ENCODE assay signal across 9 mouse cellular contexts in the genomic region with DNA sequence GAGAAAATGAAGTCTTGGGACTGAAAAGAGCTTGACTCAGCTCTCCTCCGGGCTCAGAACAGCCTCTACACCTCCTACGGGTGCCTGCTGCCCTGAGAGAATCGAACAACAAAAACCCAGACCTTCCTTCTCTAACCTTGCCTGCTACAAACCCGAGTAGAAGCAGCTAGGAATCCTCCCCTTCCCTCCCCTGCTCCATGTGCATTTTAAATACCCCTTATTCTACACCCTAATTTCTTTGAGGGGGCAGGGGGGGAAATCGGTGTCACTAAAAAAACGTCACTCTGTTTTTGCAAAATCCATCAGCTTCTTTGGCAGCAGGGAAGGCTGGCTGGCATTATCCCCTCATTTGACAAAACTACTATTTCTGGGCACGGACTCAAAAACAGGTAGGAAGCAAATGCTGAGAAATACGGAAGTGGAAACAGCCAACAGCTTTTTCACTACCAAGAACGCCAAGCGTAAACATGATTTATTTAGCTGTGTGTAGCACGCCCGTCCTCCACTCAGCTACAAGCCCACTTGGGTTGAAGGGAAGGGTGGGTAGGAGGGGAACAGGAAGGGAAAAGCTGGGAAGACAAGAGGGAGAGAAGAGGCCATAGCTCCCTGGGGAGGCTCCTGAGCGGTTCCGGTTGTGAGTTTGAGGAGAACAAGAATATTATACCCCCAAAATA. TPM values are rescaled to one million over a fixed set of nuclear protein-coding genes. Genes with fewer than 3 reads are reported as not detected.
A peak's percentile ranks its signal among the peaks of the same experiment; 100 is the strongest.
DNase-seq lines count a peak whose midpoint lies in the region; ATAC-seq and TF ChIP-seq lines count a peak whose summit lies in the region.
"Had no signal": no experiment of that assay in that cellular context is flagged by ENCODE, and none has a peak within 500 bp of the region (broad histone marks: within the 10 kb centered on the region; RNA-seq: fewer than 3 reads in every experiment).

No protein-coding gene starts in this region.

- intact Hi-C loops in left cerebral cortex, adult 2 months (cut with DNase I) = no loop called here

- ATAC-seq in CD4-positive, CD25-positive, alpha-beta regulatory T cell, adult 4 months = no peak
- peak; percentile 37; the same call in 1 of the 2 replicates for ATAC-seq in hindbrain, embryonic 16.5 days
- ATAC-seq in neural tube, embryonic 12.5 days (ENCODE audit: low FRiP score, low read depth) = no peak

- no peak for TF ChIP-seq CTCF in left cerebral cortex, adult 2 months (IDR thresholded peaks at IDR 0.05)

- H3K27me3 ChIP-seq in hindbrain, embryonic 16.5 days (replicated peaks; ENCODE audit: control insufficient read depth, insufficient read depth, low read length) = no peaks in the 10 kb centered on the region
- H3K27me3 ChIP-seq in neural tube, embryonic 12.5 days (replicated peaks) = no peaks in the 10 kb centered on the region

- DNase-seq in CD4-positive, CD25-positive, alpha-beta regulatory T cell, adult 2 months (ENCODE audit: low read depth, low spot score) = peak; percentile 62
- no peak for DNase-seq in left cerebral cortex, adult 2 months (ENCODE audit: extremely low spot score in 1 of 2, low spot score in 2 of 2)
- no peak for DNase-seq in left cerebral cortex, adult 11 months (ENCODE audit: low spot score)
- no peak for DNase-seq in adrenal gland, adult (ENCODE audit: inconsistent age in 2 of 2, low spot score in 1 of 2)
- DNase-seq in gastrocnemius, adult 8-10 months (ENCODE audit: low spot score in 2 of 2) = no peak

- WGBS in hindbrain, embryonic 16.5 days = 13% methylated on average over 14 of the region's 14 CpGs
- WGBS in neural tube, embryonic 12.5 days = 19% methylated on average over 14 of the region's 14 CpGs

- no peaks in the 10 kb centered on the region for H3K36me3 ChIP-seq in hindbrain, embryonic 16.5 days (ENCODE audit: control insufficient read depth, insufficient read depth, low read length)
- no peaks in the 10 kb centered on the region for H3K36me3 ChIP-seq in neural tube, embryonic 12.5 days

- peak overlapping the region; percentile 80 for H3K27ac ChIP-seq in left cerebral cortex, adult 2 months
- peak overlapping the region; percentile 62 for H3K27ac ChIP-seq in hindbrain, embryonic 16.5 days (ENCODE audit: low read depth, low read length)
- no peak overlapping the region for H3K27ac ChIP-seq in neural tube, embryonic 12.5 days

- peaks cover 72% of the 10 kb centered on the region for H3K4me1 ChIP-seq in hindbrain, embryonic 16.5 days (ENCODE audit: control insufficient read depth, insufficient read depth, low read depth, low read length)
- peaks cover 96% of the 10 kb centered on the region for H3K4me1 ChIP-seq in neural tube, embryonic 12.5 days

- H3K4me2 ChIP-seq in hindbrain, embryonic 16.5 days (ENCODE audit: low read length) = peak overlapping the region; percentile 59
- H3K4me2 ChIP-seq in neural tube, embryonic 12.5 days (replicated peaks) = peak overlapping the region; percentile 50

- H3K9me3 ChIP-seq in hindbrain, embryonic 16.5 days (ENCODE audit: control insufficient read depth, low read length) = no peaks in the 10 kb centered on the region
- H3K9me3 ChIP-seq in neural tube, embryonic 12.5 days = no peaks in the 10 kb centered on the region

- H3K9ac ChIP-seq in hindbrain, embryonic 16.5 days (ENCODE audit: low read depth, low read length) = peak overlapping the region; percentile 50
- no peak overlapping the region for H3K9ac ChIP-seq in neural tube, embryonic 12.5 days

- peak overlapping the region; percentile 8 for H3K4me3 ChIP-seq in left cerebral cortex, adult 2 months
- H3K4me3 ChIP-seq in hindbrain, embryonic 16.5 days (ENCODE audit: low read length) = peak overlapping the region; percentile 29
- H3K4me3 ChIP-seq in neural tube, embryonic 12.5 days = no peak overlapping the region
- H3K4me3 ChIP-seq: erythroblast, embryonic 14.5 days had no signal

RNA-seq across cellular contexts. Expression of gene Bcl11b, which starts 27.4 kb away (rescaled TPM):
- polyA plus RNA-seq in CD4-positive, CD25-positive, alpha-beta regulatory T cell, adult 4 months (2017; shearing (Covaris generic)) = 10 to 100 TPM; 40.0 to 41.6 TPM
- 10 to 100 TPM; 57.8 to 69.0 TPM for total RNA-seq in left cerebral cortex, adult 2 months (2021)
- polyA plus RNA-seq in hindbrain, embryonic 16.5 days (2015; fragmentation: Nextera tagmentation; extraction: Ambion mirVana) = 12.0 and 16.7 TPM in 2 replicates
- 25.9 and 27.1 TPM in 2 replicates for polyA plus RNA-seq in neural tube, embryonic 12.5 days (2016; fragmentation: Nextera tagmentation; extraction: Ambion mirVana)
- under 1 TPM in 1 of 4 experiments, not detected in 3; 0.02 TPM for total RNA-seq in gastrocnemius, adult 8-10 months (2022)
- polyA plus RNA-seq: erythroblast, embryonic 14.5 days had no signal
